Mouse (Mus musculus): ENCODE data around the gene Trub1. TPM values are rescaled to one million over a fixed set of nuclear protein-coding genes. Genes with fewer than 3 reads are reported as not detected.

Trub1 gene
- polyA plus RNA-seq, 1 experiment from 2014 or later, result 13.7 TPM

GRCm38 (mm10) chr19:57455286-57455960 lies 2.7 kb downstream of the Trub1 start:
- Histone ChIP-seq H3K36me3 (ENCODE audit: control insufficient read depth, insufficient read depth, low read length) (no peaks in the 10 kb centered on the region), H3K27ac (ENCODE audit: low read depth, low read length) (no peak overlapping the region), H3K4me1 (ENCODE audit: control insufficient read depth, insufficient read depth, low read depth, low read length) (no peaks in the 10 kb centered on the region), H3K27me3 (replicated peaks; ENCODE audit: control insufficient read depth, insufficient read depth, low read length) (no peaks in the 10 kb centered on the region), H3K4me3 (ENCODE audit: low read length) (no peak overlapping the region), H3K4me2 (ENCODE audit: low read length) (no peak overlapping the region), H3K9me3 (ENCODE audit: control insufficient read depth, low read length) (no peaks in the 10 kb centered on the region), H3K9ac (ENCODE audit: low read depth, low read length) (no peak overlapping the region)
- 96% methylated on average over 25 of the region's 25 CpGs for WGBS
- no peak for ATAC-seq

- Histone ChIP-seq H3K27ac (ENCODE audit: low read depth, low read length) (no peak overlapping the region), H3K4me3 (ENCODE audit: low read length) (no peak overlapping the region), H3K9me3 (ENCODE audit: control insufficient read depth, low read length) (no peaks in the 10 kb centered on the region; the same call in 1 of the 2 replicates), H3K4me2 (ENCODE audit: low read length) (no peak overlapping the region), H3K9ac (ENCODE audit: low read depth, low read length) (no peak overlapping the region), H3K4me1 (ENCODE audit: control insufficient read depth, insufficient read depth, low read depth, low read length) (no peaks in the 10 kb centered on the region), H3K36me3 (ENCODE audit: control insufficient read depth, insufficient read depth, low read length) (no peaks in the 10 kb centered on the region), H3K27me3 (replicated peaks; ENCODE audit: control insufficient read depth, insufficient read depth, low read length) (no peaks in the 10 kb centered on the region)
- WGBS, result 76% methylated on average over 2 of the region's 2 CpGs
- no peak for ATAC-seq
Observed at GRCm38 (mm10) chr19:57457075-57457474, 4.4 kb downstream of the Trub1 start.

DNA sequence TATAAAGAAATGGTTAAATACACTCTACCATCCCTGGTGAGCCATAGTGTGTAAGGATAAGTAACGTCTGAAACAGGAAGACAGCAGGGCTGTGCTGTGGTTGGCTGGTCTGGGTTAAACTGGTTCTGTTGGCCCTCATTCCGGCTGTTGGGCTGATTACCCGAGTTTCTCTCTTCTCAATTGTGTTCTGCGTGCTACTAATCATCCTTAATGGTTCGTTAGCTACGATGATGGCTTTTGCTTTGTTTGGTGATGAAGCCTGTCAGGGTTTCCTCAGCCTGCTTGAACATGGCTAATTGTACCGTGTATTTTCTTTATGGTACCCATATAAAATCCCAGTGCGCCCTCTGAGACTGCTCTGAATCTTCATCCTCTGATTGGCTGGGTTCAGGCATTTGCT lies 11.0 kb downstream of the Trub1 start:
- H3K4me1 ChIP-seq (ENCODE audit: control insufficient read depth, insufficient read depth, low read depth, low read length), result no peaks in the 10 kb centered on the region
- 42% methylated on average over 8 of the region's 8 CpGs for WGBS
- H3K9me3 ChIP-seq (ENCODE audit: control insufficient read depth, low read length), result no peaks in the 10 kb centered on the region; the same call in 1 of the 2 replicates
- H3K27me3 ChIP-seq (replicated peaks; ENCODE audit: control insufficient read depth, insufficient read depth, low read length), result no peaks in the 10 kb centered on the region
- no peak overlapping the region for H3K9ac ChIP-seq (ENCODE audit: low read depth, low read length)
- 0 out of 2 replicates have a peak, but pooled peaks cover 2% of the 10 kb centered on the region for H3K36me3 ChIP-seq (ENCODE audit: control insufficient read depth, insufficient read depth, low read length)
- ATAC-seq, result no peak
- H3K4me3 ChIP-seq (ENCODE audit: low read length), result no peak overlapping the region
- no peak overlapping the region for H3K27ac ChIP-seq (ENCODE audit: low read depth, low read length)
- no peak overlapping the region for H3K4me2 ChIP-seq (ENCODE audit: low read length)

GRCm38 (mm10) chr19:57465742-57466141 lies 13.0 kb downstream of the Trub1 start:
- no peak for ATAC-seq
- no peaks in the 10 kb centered on the region for H3K4me1 ChIP-seq (ENCODE audit: control insufficient read depth, insufficient read depth, low read depth, low read length)
- no peak overlapping the region for H3K4me3 ChIP-seq (ENCODE audit: low read length)
- 95% methylated on average over 7 of the region's 7 CpGs for WGBS
- no peak overlapping the region for H3K4me2 ChIP-seq (ENCODE audit: low read length)
- H3K9ac ChIP-seq (ENCODE audit: low read depth, low read length), result no peak overlapping the region
- no peaks in the 10 kb centered on the region for H3K27me3 ChIP-seq (replicated peaks; ENCODE audit: control insufficient read depth, insufficient read depth, low read length)
- 0 out of 2 replicates have a peak, but pooled peaks cover 2% of the 10 kb centered on the region for H3K36me3 ChIP-seq (ENCODE audit: control insufficient read depth, insufficient read depth, low read length)
- H3K9me3 ChIP-seq (ENCODE audit: control insufficient read depth, low read length), result no peaks in the 10 kb centered on the region; the same call in 1 of the 2 replicates
- H3K27ac ChIP-seq (ENCODE audit: low read depth, low read length), result no peak overlapping the region

DNA sequence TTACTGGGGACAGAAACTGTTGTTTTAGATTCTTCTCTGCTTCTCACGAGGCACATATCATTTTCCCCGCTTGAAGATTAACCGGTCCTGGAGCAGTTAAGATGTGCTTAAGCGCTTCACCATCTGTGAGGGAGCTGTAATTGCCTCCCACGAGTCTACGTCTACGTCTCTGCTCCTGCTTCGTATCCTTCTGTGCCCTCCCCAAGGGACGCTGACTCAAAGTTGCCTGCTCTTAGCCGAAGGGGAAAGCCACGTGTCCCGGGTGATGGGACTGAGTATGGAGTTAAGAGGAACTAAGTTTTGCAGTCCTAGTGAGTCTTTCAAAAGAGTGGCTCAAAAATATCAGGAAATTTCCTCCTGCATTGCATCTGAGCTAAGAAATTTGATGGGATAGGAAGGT lies 18.3 kb downstream of the Trub1 start:
- Histone ChIP-seq H3K27me3 (replicated peaks; ENCODE audit: control insufficient read depth, insufficient read depth, low read length) (no peaks in the 10 kb centered on the region), H3K27ac (ENCODE audit: low read depth, low read length) (no peak overlapping the region), H3K4me3 (ENCODE audit: low read length) (no peak overlapping the region), H3K9ac (ENCODE audit: low read depth, low read length) (no peak overlapping the region), H3K9me3 (ENCODE audit: control insufficient read depth, low read length) (no peaks in the 10 kb centered on the region), H3K36me3 (ENCODE audit: control insufficient read depth, insufficient read depth, low read length) (no peaks in the 10 kb centered on the region), H3K4me1 (ENCODE audit: control insufficient read depth, insufficient read depth, low read depth, low read length) (no peaks in the 10 kb centered on the region; the same call in 1 of the 2 replicates), H3K4me2 (ENCODE audit: low read length) (no peak overlapping the region)
- ATAC-seq, result no peak
- WGBS, result 61% methylated on average over 12 of the region's 12 CpGs

GRCm38 (mm10) chr19:57472169-57472568 lies 19.5 kb downstream of the Trub1 start:
- no peak for ATAC-seq
- Histone ChIP-seq H3K9ac (ENCODE audit: low read depth, low read length) (no peak overlapping the region), H3K4me1 (ENCODE audit: control insufficient read depth, insufficient read depth, low read depth, low read length) (no peaks in the 10 kb centered on the region; the same call in 1 of the 2 replicates), H3K27ac (ENCODE audit: low read depth, low read length) (no peak overlapping the region), H3K36me3 (ENCODE audit: control insufficient read depth, insufficient read depth, low read length) (no peaks in the 10 kb centered on the region), H3K27me3 (replicated peaks; ENCODE audit: control insufficient read depth, insufficient read depth, low read length) (no peaks in the 10 kb centered on the region), H3K4me3 (ENCODE audit: low read length) (no peak overlapping the region), H3K9me3 (ENCODE audit: control insufficient read depth, low read length) (no peaks in the 10 kb centered on the region), H3K4me2 (ENCODE audit: low read length) (no peak overlapping the region)
- 83% methylated on average over 15 of the region's 15 CpGs for WGBS

- 47% methylated on average over 16 of the region's 16 CpGs for WGBS
- Histone ChIP-seq H3K4me3 (ENCODE audit: low read length) (no peak overlapping the region), H3K9me3 (ENCODE audit: control insufficient read depth, low read length) (no peaks in the 10 kb centered on the region), H3K27me3 (replicated peaks; ENCODE audit: control insufficient read depth, insufficient read depth, low read length) (no peaks in the 10 kb centered on the region), H3K9ac (ENCODE audit: low read depth, low read length) (no peak overlapping the region), H3K4me1 (ENCODE audit: control insufficient read depth, insufficient read depth, low read depth, low read length) (no peaks in the 10 kb centered on the region; the same call in 1 of the 2 replicates), H3K4me2 (ENCODE audit: low read length) (no peak overlapping the region), H3K36me3 (ENCODE audit: control insufficient read depth, insufficient read depth, low read length) (no peaks in the 10 kb centered on the region), H3K27ac (ENCODE audit: low read depth, low read length) (no peak overlapping the region)
- peak; percentile 61; the same call in 1 of the 2 replicates for ATAC-seq
Observed at GRCm38 (mm10) chr19:57473301-57473700, 20.6 kb downstream of the Trub1 start.

DNA sequence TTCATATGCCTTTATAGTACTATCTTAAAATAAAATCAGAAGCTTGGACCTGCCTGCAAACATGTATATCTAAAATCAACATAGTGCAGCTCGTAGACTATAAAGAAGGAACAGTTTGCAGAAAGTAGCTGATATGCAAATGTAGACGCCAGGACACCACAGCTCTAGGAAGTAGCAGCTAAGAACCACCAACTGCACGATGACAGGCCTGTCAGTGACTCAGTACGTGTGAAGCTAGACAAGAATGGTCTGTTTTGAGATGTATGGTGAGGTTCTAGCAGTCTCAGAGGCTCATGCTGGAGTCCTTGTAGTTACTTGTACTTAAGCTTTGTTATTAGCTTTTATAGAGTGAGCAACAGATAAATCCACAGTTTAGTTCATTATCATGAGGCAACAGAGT lies 22.6 kb downstream of the Trub1 start:
- Histone ChIP-seq H3K9ac (ENCODE audit: low read depth, low read length) (no peak overlapping the region), H3K4me1 (ENCODE audit: control insufficient read depth, insufficient read depth, low read depth, low read length) (no peaks in the 10 kb centered on the region; the same call in none of the 2 replicates), H3K4me2 (ENCODE audit: low read length) (no peak overlapping the region), H3K27me3 (replicated peaks; ENCODE audit: control insufficient read depth, insufficient read depth, low read length) (no peaks in the 10 kb centered on the region), H3K36me3 (ENCODE audit: control insufficient read depth, insufficient read depth, low read length) (no peaks in the 10 kb centered on the region), H3K9me3 (ENCODE audit: control insufficient read depth, low read length) (no peaks in the 10 kb centered on the region), H3K27ac (ENCODE audit: low read depth, low read length) (no peak overlapping the region), H3K4me3 (ENCODE audit: low read length) (no peak overlapping the region)
- 82% methylated on average over 4 of the region's 4 CpGs for WGBS
- ATAC-seq, result no peak

GRCm38 (mm10) chr19:57477310-57477709 lies 24.6 kb downstream of the Trub1 start:
- no peak overlapping the region for H3K27ac ChIP-seq (ENCODE audit: low read depth, low read length)
- no peaks in the 10 kb centered on the region for H3K27me3 ChIP-seq (replicated peaks; ENCODE audit: control insufficient read depth, insufficient read depth, low read length)
- H3K9me3 ChIP-seq (ENCODE audit: control insufficient read depth, low read length), result no peaks in the 10 kb centered on the region
- H3K4me2 ChIP-seq (ENCODE audit: low read length), result no peak overlapping the region
- H3K4me3 ChIP-seq (ENCODE audit: low read length), result no peak overlapping the region
- no peak for ATAC-seq
- no peaks in the 10 kb centered on the region; the same call in none of the 2 replicates for H3K4me1 ChIP-seq (ENCODE audit: control insufficient read depth, insufficient read depth, low read depth, low read length)
- WGBS, result 60% methylated on average over 8 of the region's 8 CpGs
- H3K9ac ChIP-seq (ENCODE audit: low read depth, low read length), result no peak overlapping the region
- H3K36me3 ChIP-seq (ENCODE audit: control insufficient read depth, insufficient read depth, low read length), result no peaks in the 10 kb centered on the region
